Mouse (Mus musculus) embryo, embryonic 10 days (tissue): ENCODE results near the gene Arxes1.
"Not testable (repeated sequence)": the region's sequence is repeated elsewhere in the genome, so short reads cannot be mapped to it uniquely, and the experiment has no call there.

Experiments
- DNase-seq: peaks from one replicate; pipeline ENCODE4 v3.0.0-alpha.2; 2015; ENCODE audit warnings: low spot score

Arxes1 gene

GRCm38 (mm10) chrX:136032799-136033763 is at the start of gene Arxes1:
Gene Arxes1 (plus strand): TSS chrX:136033367.
- DNase-seq, result peak; percentile 8

- no peak for DNase-seq
Observed at GRCm38 (mm10) chrX:135984539-135985260, 48.5 kb upstream of the Arxes1 start.

- DNase-seq, result no peak
Observed at GRCm38 (mm10) chrX:135986267-135986666, 46.9 kb upstream of the Arxes1 start.

GRCm38 (mm10) chrX:135990661-135991060 is 42.5 kb upstream of the Arxes1 start:
- DNase-seq, result no peak

GRCm38 (mm10) chrX:135993192-135993594 is 40.0 kb upstream of the Arxes1 start:
- not testable (repeated sequence) for DNase-seq

GRCm38 (mm10) chrX:135993664-135994119 is 39.5 kb upstream of the Arxes1 start, which contains the start of gene Arxes2:
Gene Arxes2 (plus strand): TSS chrX:135993824.
- DNase-seq, result not testable (repeated sequence)

- peak; percentile 8 for DNase-seq
Observed at GRCm38 (mm10) chrX:136007199-136007843, 25.8 kb upstream of the Arxes1 start.

GRCm38 (mm10) chrX:136014392-136014791 is 18.8 kb upstream of the Arxes1 start:
- DNase-seq, result no peak

- DNase-seq, result no peak
Observed at GRCm38 (mm10) chrX:136030331-136030730, 2.8 kb upstream of the Arxes1 start.

- DNase-seq, result no peak
Observed at GRCm38 (mm10) chrX:136043726-136044125, 10.6 kb downstream of the Arxes1 start.

GRCm38 (mm10) chrX:136047528-136047927 is 14.4 kb downstream of the Arxes1 start:
- peak; percentile 77 for DNase-seq

GRCm38 (mm10) chrX:136051219-136051618 is 18.1 kb downstream of the Arxes1 start:
- no peak for DNase-seq

- no peak for DNase-seq
Observed at GRCm38 (mm10) chrX:136060698-136061097, 27.5 kb downstream of the Arxes1 start.

- peak; percentile 26 for DNase-seq
Observed at GRCm38 (mm10) chrX:136067201-136067991, 34.2 kb downstream of the Arxes1 start.

- DNase-seq, result peak; percentile 3
Observed at GRCm38 (mm10) chrX:136068020-136068419, 34.9 kb downstream of the Arxes1 start, which contains the start of gene Bex2. Gene Bex2 (minus strand): TSS chrX:136068236.
